Mouse (Mus musculus) neural tube, embryonic 13.5 days (tissue): Measurements from ENCODE around the gene Amer1. TPM values are rescaled to one million over a fixed set of nuclear protein-coding genes. Genes with fewer than 3 reads are reported as not detected.

ENCODE experiments used
- ATAC-seq: fragments of 200-750 bp; cut with Nextera tagmentation; 2 replicates; pipeline ENCODE4 v1.8.0; 2017; ENCODE audit warnings: low read depth, mild to moderate bottlenecking, moderate TSS enrichment, moderate library complexity
- H3K27ac ChIP-seq: fragments of 300-500 bp; sonication (generic); replicated peaks from 2 replicates; pipeline ENCODE4 v1.5.1; 2015; ENCODE audit warnings: moderate library complexity, mild to moderate bottlenecking, inconsistent platforms
- H3K27me3 ChIP-seq: fragments of 300-500 bp; sonication (generic); 2 replicates; pipeline ENCODE4 v1.6.1; 2015; ENCODE audit warnings: mild to moderate bottlenecking, inconsistent platforms
- H3K36me3 ChIP-seq: fragments of 300-500 bp; sonication (generic); 2 replicates; pipeline ENCODE4 v1.6.1; 2015; ENCODE audit warnings: mild to moderate bottlenecking, inconsistent platforms
- H3K4me1 ChIP-seq: fragments of 300-500 bp; sonication (generic); replicated peaks from 2 replicates; pipeline ENCODE4 v1.6.1; 2015; ENCODE audit warnings: inconsistent platforms
- H3K4me2 ChIP-seq: fragments of 300-500 bp; sonication (generic); 2 replicates; pipeline ENCODE4 v1.6.1; 2015; ENCODE audit warnings: inconsistent platforms, mild to moderate bottlenecking, moderate library complexity
- H3K4me3 ChIP-seq: fragments of 300-500 bp; sonication (generic); 2 replicates; pipeline ENCODE4 v1.5.1; 2015; ENCODE audit warnings: mild to moderate bottlenecking, inconsistent platforms
- H3K9ac ChIP-seq: fragments of 300-500 bp; sonication (generic); 2 replicates; pipeline ENCODE4 v1.6.1; 2015; ENCODE audit warnings: moderate library complexity, mild to moderate bottlenecking, inconsistent platforms
- H3K9me3 ChIP-seq: fragments of 300-500 bp; sonication (generic); 2 replicates; pipeline ENCODE4 v1.6.1; 2016; ENCODE audit warnings: inconsistent platforms
- WGBS: fragments of 180-500 bp; shearing (Covaris S2); methylation state at CpG from one replicate; pipeline ENCODE4 v1.1.7; 2015; 5-methylcytosine and 5-hydroxymethylcytosine counted together
- polyA plus RNA-seq: library from polyadenylated mRNA; unstranded; fragments of >200 nt; fragmentation: Nextera tagmentation; extraction: Ambion mirVana; gene quantifications from 2 replicates; pipeline ENCODE4 v1.2.1, GENCODE M21; 2015

The Amer1 gene
- 11.9 and 13.1 TPM in 2 replicates for polyA plus RNA-seq

- Histone ChIP-seq H3K27me3 (no peaks in the 10 kb centered on the region), H3K9me3 (no peaks in the 10 kb centered on the region), H3K9ac (peak within 1 kb of the TSS; percentile 75), H3K4me2 (peak within 1 kb of the TSS; percentile 64), H3K27ac (peak within 1 kb of the TSS; percentile 87), H3K4me1 (peaks cover 24% of the 10 kb centered on the region), H3K36me3 (no peaks in the 10 kb centered on the region), H3K4me3 (peak within 1 kb of the TSS; percentile 57)
- peak; percentile 98 for ATAC-seq
- 14% methylated on average over 19 of the region's 19 CpGs for WGBS
Measured at GRCm38 (mm10) chrX:95444776-95445111, at the start of gene Amer1. Amer1 (minus strand) TSS chrX:95444872.

- WGBS = 75% methylated on average over 3 of the region's 3 CpGs
Measured at GRCm38 (mm10) chrX:95457166-95457565, 12.5 kb upstream of the Amer1 start.

GRCm38 (mm10) chrX:95445866-95446265, 1.2 kb upstream of the Amer1 start:
- peaks cover 24% of the 10 kb centered on the region for H3K4me1 ChIP-seq
- no peaks in the 10 kb centered on the region for H3K9me3 ChIP-seq
- no peaks in the 10 kb centered on the region for H3K36me3 ChIP-seq
- H3K27me3 ChIP-seq = no peaks in the 10 kb centered on the region
- H3K9ac ChIP-seq = no peak overlapping the region
- H3K27ac ChIP-seq = no peak overlapping the region
- H3K4me3 ChIP-seq = no peak overlapping the region
- H3K4me2 ChIP-seq = no peak overlapping the region
- WGBS = 83% methylated on average over 2 of the region's 2 CpGs
- no peak for ATAC-seq

More at GRCm38 (mm10) chrX:95457166-95457565, 12.5 kb upstream of the Amer1 start:
- Histone ChIP-seq H3K9ac (no peak overlapping the region), H3K27ac (no peak overlapping the region), H3K4me3 (no peak overlapping the region), H3K9me3 (no peaks in the 10 kb centered on the region), H3K4me1 (no peaks in the 10 kb centered on the region), H3K4me2 (no peak overlapping the region), H3K27me3 (no peaks in the 10 kb centered on the region), H3K36me3 (no peaks in the 10 kb centered on the region)
- no peak for ATAC-seq

GRCm38 (mm10) chrX:95445141-95445540, 469 bp upstream of the Amer1 start:
- H3K27me3 ChIP-seq = no peaks in the 10 kb centered on the region
- H3K27ac ChIP-seq = no peak overlapping the region
- H3K4me2 ChIP-seq = peak overlapping the region; percentile 64
- H3K9ac ChIP-seq = no peak overlapping the region
- H3K36me3 ChIP-seq = no peaks in the 10 kb centered on the region
- no peaks in the 10 kb centered on the region for H3K9me3 ChIP-seq
- peaks cover 24% of the 10 kb centered on the region for H3K4me1 ChIP-seq
- 35% methylated on average over 3 of the region's 3 CpGs for WGBS
- no peak for ATAC-seq
- peak overlapping the region; percentile 57 for H3K4me3 ChIP-seq

GRCm38 (mm10) chrX:95443898-95444775, 535 bp downstream of the Amer1 start:
- H3K27ac ChIP-seq = peak overlapping the region; percentile 87
- H3K4me1 ChIP-seq = peaks cover 24% of the 10 kb centered on the region
- WGBS = 20% methylated on average over 42 of the region's 42 CpGs
- H3K4me2 ChIP-seq = peak overlapping the region; percentile 64
- peak overlapping the region; percentile 57 for H3K4me3 ChIP-seq
- peak overlapping the region; percentile 75 for H3K9ac ChIP-seq
- ATAC-seq = peak; percentile 90
- no peaks in the 10 kb centered on the region for H3K9me3 ChIP-seq
- H3K36me3 ChIP-seq = no peaks in the 10 kb centered on the region
- H3K27me3 ChIP-seq = no peaks in the 10 kb centered on the region

- WGBS = 30% methylated on average over 12 of the region's 12 CpGs
- no peak for ATAC-seq
- peak overlapping the region; percentile 75 for H3K9ac ChIP-seq
- H3K4me1 ChIP-seq = peaks cover 24% of the 10 kb centered on the region
- no peaks in the 10 kb centered on the region for H3K36me3 ChIP-seq
- H3K9me3 ChIP-seq = no peaks in the 10 kb centered on the region
- peak overlapping the region; percentile 87 for H3K27ac ChIP-seq
- H3K4me3 ChIP-seq = peak overlapping the region; percentile 57
- H3K27me3 ChIP-seq = no peaks in the 10 kb centered on the region
- H3K4me2 ChIP-seq = peak overlapping the region; percentile 64
Measured at GRCm38 (mm10) chrX:95443390-95443789, 1.3 kb downstream of the Amer1 start.

- no peak for ATAC-seq
- no peaks in the 10 kb centered on the region for H3K9me3 ChIP-seq
- peak overlapping the region; percentile 64 for H3K4me2 ChIP-seq
- H3K27ac ChIP-seq = no peak overlapping the region
- no peak overlapping the region for H3K9ac ChIP-seq
- H3K27me3 ChIP-seq = no peaks in the 10 kb centered on the region
- peaks cover 24% of the 10 kb centered on the region for H3K4me1 ChIP-seq
- no peak overlapping the region for H3K4me3 ChIP-seq
- WGBS = 63% methylated on average over 1 of the region's 1 CpGs
- H3K36me3 ChIP-seq = no peaks in the 10 kb centered on the region
Measured at GRCm38 (mm10) chrX:95442261-95442660, 2.4 kb downstream of the Amer1 start.

GRCm38 (mm10) chrX:95441290-95441689, 3.4 kb downstream of the Amer1 start:
- no peak overlapping the region for H3K27ac ChIP-seq
- no peaks in the 10 kb centered on the region for H3K27me3 ChIP-seq
- no peak for ATAC-seq
- H3K4me2 ChIP-seq = no peak overlapping the region
- no peak overlapping the region for H3K9ac ChIP-seq
- no peak overlapping the region for H3K4me3 ChIP-seq
- no peaks in the 10 kb centered on the region for H3K9me3 ChIP-seq
- no peaks in the 10 kb centered on the region for H3K36me3 ChIP-seq
- H3K4me1 ChIP-seq = peaks cover 24% of the 10 kb centered on the region

GRCm38 (mm10) chrX:95438491-95438890, 6.2 kb downstream of the Amer1 start:
- H3K4me3 ChIP-seq = no peak overlapping the region
- WGBS = 88% methylated on average over 4 of the region's 4 CpGs
- no peaks in the 10 kb centered on the region for H3K36me3 ChIP-seq
- H3K27ac ChIP-seq = no peak overlapping the region
- no peak overlapping the region for H3K4me2 ChIP-seq
- peaks cover 24% of the 10 kb centered on the region for H3K4me1 ChIP-seq
- H3K9ac ChIP-seq = no peak overlapping the region
- H3K27me3 ChIP-seq = no peaks in the 10 kb centered on the region
- no peak for ATAC-seq
- H3K9me3 ChIP-seq = no peaks in the 10 kb centered on the region

- no peaks in the 10 kb centered on the region for H3K9me3 ChIP-seq
- H3K27me3 ChIP-seq = no peaks in the 10 kb centered on the region
- 92% methylated on average over 1 of the region's 1 CpGs for WGBS
- H3K4me1 ChIP-seq = peaks cover 12% of the 10 kb centered on the region
- no peaks in the 10 kb centered on the region for H3K36me3 ChIP-seq
- no peak overlapping the region for H3K4me3 ChIP-seq
- no peak overlapping the region for H3K4me2 ChIP-seq
- H3K27ac ChIP-seq = no peak overlapping the region
- H3K9ac ChIP-seq = no peak overlapping the region
- ATAC-seq = no peak
Measured at GRCm38 (mm10) chrX:95437236-95437635, 7.4 kb downstream of the Amer1 start.

GRCm38 (mm10) chrX:95373101-95373500, 71.6 kb downstream of the Amer1 start:
- Histone ChIP-seq H3K4me2 (no peak overlapping the region), H3K27ac (no peak overlapping the region), H3K4me1 (no peaks in the 10 kb centered on the region), H3K36me3 (no peaks in the 10 kb centered on the region), H3K9ac (no peak overlapping the region), H3K4me3 (no peak overlapping the region), H3K9me3 (no peaks in the 10 kb centered on the region), H3K27me3 (no peaks in the 10 kb centered on the region)
- ATAC-seq = no peak
